Mouse (Mus musculus): ENCODE measurements around the gene Capsl.
A peak's percentile ranks its signal among the peaks of the same experiment; 100 is the strongest.

Capsl gene

DNA sequence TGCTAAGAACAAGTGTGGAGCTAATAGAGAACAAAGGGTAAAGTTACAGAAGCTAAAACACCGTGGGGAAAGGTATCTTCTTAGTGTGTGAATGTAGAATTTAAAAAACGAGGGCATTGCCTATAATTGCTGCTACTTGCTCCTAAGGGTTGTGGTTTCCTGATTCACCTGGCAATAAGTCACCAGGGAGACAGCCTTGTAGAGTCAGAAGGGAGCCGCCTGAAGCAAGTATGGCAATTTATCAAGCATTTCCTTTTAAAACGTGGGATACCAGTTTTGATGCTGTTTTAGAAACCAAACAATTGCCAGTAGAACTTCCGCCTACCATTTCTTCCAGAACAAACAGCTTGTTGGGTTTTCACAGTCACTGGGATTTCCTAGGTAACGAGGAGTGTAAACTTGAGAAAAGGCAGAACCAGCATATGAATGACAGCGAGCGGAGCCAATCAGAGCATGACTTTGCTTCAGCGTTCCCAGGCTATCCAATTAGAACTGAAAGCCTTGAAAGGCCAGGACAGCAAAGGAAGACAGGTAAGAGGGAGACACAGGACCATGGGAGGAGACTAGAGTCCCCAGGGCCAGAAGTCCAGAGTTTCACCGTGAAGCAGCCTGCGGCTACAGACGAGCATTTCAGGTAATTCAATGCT is at the start of gene Capsl:
Capsl (plus strand) TSS at position 495 of the 647 bp plus-strand sequence.
- Histone ChIP-seq H3K4me1 (replicated peaks; ENCODE audit: low read depth, low read length) (peaks cover 10% of the 10 kb centered on the region), H3K9me3 (ENCODE audit: low read length) (no peaks in the 10 kb centered on the region), H3K36me3 (ENCODE audit: insufficient read depth, low read length) (no peaks in the 10 kb centered on the region), H3K4me3 (replicated peaks; ENCODE audit: low read length) (no peak within 1 kb of the TSS; the same call in 1 of the 2 replicates), H3K27me3 (ENCODE audit: insufficient read depth, low read length) (no peaks in the 10 kb centered on the region)
- TF ChIP-seq NANOG (IDR thresholded peaks at IDR 0.05; ENCODE audit: borderline replicate concordance, low read length) (no peak), CTCF (conservative IDR thresholded peaks at IDR 0.05; ENCODE audit: low read length) (no peak), POU5F1 (IDR thresholded peaks at IDR 0.05; ENCODE audit: borderline replicate concordance, low read length) (no peak)

DNA sequence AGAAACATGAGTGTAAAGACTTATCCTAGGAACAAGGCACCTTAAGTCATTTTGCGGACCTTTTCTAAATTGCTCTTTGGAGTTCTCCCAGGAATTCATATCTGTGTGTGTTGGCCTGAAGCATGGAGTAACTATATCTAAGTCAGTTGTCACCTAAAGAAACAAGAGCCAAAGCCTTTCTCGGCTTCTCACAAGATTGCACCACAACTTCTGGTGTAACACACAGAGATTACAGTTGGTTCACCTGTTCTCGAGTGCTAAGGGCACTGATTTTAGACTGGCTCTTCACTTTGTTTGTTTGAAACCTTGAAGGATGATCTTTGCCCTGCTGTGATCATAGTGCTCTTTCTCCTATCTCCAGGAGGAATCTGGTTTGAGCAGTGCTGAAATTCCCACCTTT is 26.4 kb upstream of the Capsl start:
- H3K36me3 ChIP-seq (ENCODE audit: insufficient read depth, low read length), result no peaks in the 10 kb centered on the region
- peaks cover 6% of the 10 kb centered on the region; the same call in 1 of the 2 replicates for H3K4me1 ChIP-seq (replicated peaks; ENCODE audit: low read depth, low read length)
- H3K27me3 ChIP-seq (ENCODE audit: insufficient read depth, low read length), result no peaks in the 10 kb centered on the region
- TF ChIP-seq CTCF (conservative IDR thresholded peaks at IDR 0.05; ENCODE audit: low read length), result no peak
- TF ChIP-seq NANOG (IDR thresholded peaks at IDR 0.05; ENCODE audit: borderline replicate concordance, low read length), result no peak
- TF ChIP-seq POU5F1 (IDR thresholded peaks at IDR 0.05; ENCODE audit: borderline replicate concordance, low read length), result no peak
- no peaks in the 10 kb centered on the region for H3K9me3 ChIP-seq (ENCODE audit: low read length)
- H3K4me3 ChIP-seq (replicated peaks; ENCODE audit: low read length), result no peak overlapping the region

DNA sequence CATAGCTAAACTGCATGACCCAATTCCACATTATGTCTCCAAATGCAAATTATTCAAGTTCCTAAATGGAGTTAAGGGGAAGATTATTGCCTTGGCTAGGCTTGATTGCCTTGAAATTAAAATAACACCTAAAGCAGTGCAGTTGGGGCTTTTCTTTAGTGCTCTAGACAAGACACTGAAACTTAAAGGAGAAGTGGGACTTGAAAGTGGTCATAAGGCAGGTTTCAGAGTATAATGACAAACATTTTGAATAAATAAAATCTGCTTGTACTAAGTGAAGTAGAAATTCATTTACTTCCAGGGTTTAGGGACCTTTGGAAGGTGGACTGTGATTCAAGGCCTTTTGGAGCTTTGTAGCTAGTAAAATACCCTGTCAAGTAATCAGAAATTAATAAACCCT is 14.7 kb upstream of the Capsl start:
- no peaks in the 10 kb centered on the region for H3K4me1 ChIP-seq (replicated peaks; ENCODE audit: low read depth, low read length)
- H3K9me3 ChIP-seq (ENCODE audit: low read length), result no peaks in the 10 kb centered on the region
- TF ChIP-seq NANOG (IDR thresholded peaks at IDR 0.05; ENCODE audit: borderline replicate concordance, low read length), result no peak
- no peaks in the 10 kb centered on the region for H3K36me3 ChIP-seq (ENCODE audit: insufficient read depth, low read length)
- H3K27me3 ChIP-seq (ENCODE audit: insufficient read depth, low read length), result no peaks in the 10 kb centered on the region
- H3K4me3 ChIP-seq (replicated peaks; ENCODE audit: low read length), result no peak overlapping the region

DNA sequence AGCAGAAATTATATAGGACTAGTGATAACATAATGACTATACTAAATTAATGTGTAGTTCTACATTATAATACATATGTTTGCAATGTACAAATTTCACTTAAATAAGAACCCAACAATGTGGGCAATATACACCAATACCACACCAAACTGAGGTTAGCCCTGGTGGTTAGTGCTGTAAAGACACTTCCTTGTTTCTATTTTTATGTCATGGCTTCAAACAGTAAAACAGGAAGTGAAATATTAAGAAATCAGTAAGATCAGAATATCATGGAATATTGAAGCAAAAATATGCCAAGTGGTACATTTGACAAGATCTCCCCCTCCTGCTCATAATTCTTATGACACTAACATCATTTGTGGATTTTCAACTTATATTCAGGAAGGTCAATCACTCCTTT is 8.0 kb upstream of the Capsl start:
- Histone ChIP-seq H3K4me3 (replicated peaks; ENCODE audit: low read length) (no peak overlapping the region), H3K27me3 (ENCODE audit: insufficient read depth, low read length) (no peaks in the 10 kb centered on the region), H3K4me1 (replicated peaks; ENCODE audit: low read depth, low read length) (no peaks in the 10 kb centered on the region), H3K36me3 (ENCODE audit: insufficient read depth, low read length) (no peaks in the 10 kb centered on the region), H3K9me3 (ENCODE audit: low read length) (no peaks in the 10 kb centered on the region)
- TF ChIP-seq NANOG (IDR thresholded peaks at IDR 0.05; ENCODE audit: borderline replicate concordance, low read length) (no peak), CTCF (conservative IDR thresholded peaks at IDR 0.05; ENCODE audit: low read length) (no peak), POU5F1 (IDR thresholded peaks at IDR 0.05; ENCODE audit: borderline replicate concordance, low read length) (no peak)

DNA sequence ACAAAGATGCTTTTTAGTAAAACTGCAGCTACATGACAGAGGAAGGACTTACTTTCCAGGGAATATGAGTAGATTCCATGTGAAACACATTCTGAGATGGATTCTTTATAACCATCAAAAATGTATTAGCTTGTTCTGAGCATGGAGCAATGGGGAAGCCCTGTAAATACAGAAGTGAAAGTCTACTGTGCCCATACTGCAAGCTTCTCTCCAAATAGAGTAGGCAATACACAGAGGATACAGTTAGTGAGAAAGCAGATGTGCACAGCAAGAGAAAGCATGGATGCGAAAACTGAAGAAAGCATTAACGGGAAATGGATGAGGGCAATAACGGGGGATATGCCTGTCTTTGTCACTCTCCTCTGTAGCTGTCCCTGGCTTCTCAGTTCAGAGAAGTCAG is 6.0 kb upstream of the Capsl start:
- Histone ChIP-seq H3K4me3 (replicated peaks; ENCODE audit: low read length) (no peak overlapping the region), H3K9me3 (ENCODE audit: low read length) (no peaks in the 10 kb centered on the region), H3K36me3 (ENCODE audit: insufficient read depth, low read length) (no peaks in the 10 kb centered on the region), H3K27me3 (ENCODE audit: insufficient read depth, low read length) (no peaks in the 10 kb centered on the region), H3K4me1 (replicated peaks; ENCODE audit: low read depth, low read length) (no peaks in the 10 kb centered on the region)
- TF ChIP-seq NANOG (IDR thresholded peaks at IDR 0.05; ENCODE audit: borderline replicate concordance, low read length) (no peak), POU5F1 (IDR thresholded peaks at IDR 0.05; ENCODE audit: borderline replicate concordance, low read length) (no peak), CTCF (conservative IDR thresholded peaks at IDR 0.05; ENCODE audit: low read length) (no peak)

DNA sequence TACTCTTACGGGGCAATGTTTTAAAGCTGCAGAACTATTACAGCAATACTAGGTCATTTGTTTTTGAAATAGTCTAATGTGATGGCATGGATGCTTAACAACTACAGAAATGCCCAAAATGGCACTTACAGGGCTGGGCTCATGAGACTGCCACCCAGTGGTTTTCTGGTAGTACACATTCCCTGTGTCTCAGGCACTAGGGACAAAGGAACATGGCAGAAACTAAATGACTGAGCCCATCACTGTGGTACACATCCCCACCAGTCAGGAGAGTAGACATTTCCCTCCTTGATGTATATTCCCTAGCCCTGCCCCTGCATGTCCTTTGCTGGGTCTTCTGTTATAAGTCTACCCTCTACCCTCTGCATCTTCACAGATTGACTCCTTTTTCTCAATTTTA is 16.2 kb downstream of the Capsl start:
- no peak for TF ChIP-seq NANOG (IDR thresholded peaks at IDR 0.05; ENCODE audit: borderline replicate concordance, low read length)
- no peak for TF ChIP-seq POU5F1 (IDR thresholded peaks at IDR 0.05; ENCODE audit: borderline replicate concordance, low read length)
- peak; percentile 10; the same call in 1 of the 2 replicates for TF ChIP-seq CTCF (conservative IDR thresholded peaks at IDR 0.05; ENCODE audit: low read length)
- no peaks in the 10 kb centered on the region for H3K27me3 ChIP-seq (ENCODE audit: insufficient read depth, low read length)
- H3K4me3 ChIP-seq (replicated peaks; ENCODE audit: low read length), result no peak overlapping the region
- H3K4me1 ChIP-seq (replicated peaks; ENCODE audit: low read depth, low read length), result peaks cover 45% of the 10 kb centered on the region
- H3K36me3 ChIP-seq (ENCODE audit: insufficient read depth, low read length), result peaks cover 16% of the 10 kb centered on the region; the same call in 1 of the 2 replicates
- peaks cover 34% of the 10 kb centered on the region for H3K9me3 ChIP-seq (ENCODE audit: low read length)

DNA sequence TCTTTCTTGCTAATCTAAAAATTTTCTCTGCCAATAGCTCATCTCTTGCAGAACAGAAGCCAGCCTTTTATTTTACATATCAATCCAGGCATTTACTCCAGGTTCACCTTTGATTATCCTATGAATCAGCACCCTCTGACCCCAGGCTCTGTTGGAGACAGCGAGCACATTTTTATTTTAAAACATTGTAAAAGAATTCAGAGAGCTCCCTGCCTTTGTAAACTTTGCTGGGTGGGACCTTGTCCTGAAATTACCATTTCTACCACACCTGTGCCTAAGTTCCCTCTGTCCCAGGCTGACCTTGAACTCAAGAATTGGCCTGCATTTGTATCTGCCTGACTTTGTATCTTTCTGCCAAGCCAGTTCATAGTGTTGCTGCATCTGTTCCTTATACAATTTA is 17.0 kb downstream of the Capsl start:
- Histone ChIP-seq H3K9me3 (ENCODE audit: low read length) (peaks cover 34% of the 10 kb centered on the region), H3K27me3 (ENCODE audit: insufficient read depth, low read length) (no peaks in the 10 kb centered on the region), H3K36me3 (ENCODE audit: insufficient read depth, low read length) (peaks cover 16% of the 10 kb centered on the region; the same call in 1 of the 2 replicates), H3K4me3 (replicated peaks; ENCODE audit: low read length) (no peak overlapping the region), H3K4me1 (replicated peaks; ENCODE audit: low read depth, low read length) (peaks cover 52% of the 10 kb centered on the region)
- no peak for TF ChIP-seq POU5F1 (IDR thresholded peaks at IDR 0.05; ENCODE audit: borderline replicate concordance, low read length)
- peak; percentile 41; the same call in 1 of the 2 replicates for TF ChIP-seq NANOG (IDR thresholded peaks at IDR 0.05; ENCODE audit: borderline replicate concordance, low read length)

DNA sequence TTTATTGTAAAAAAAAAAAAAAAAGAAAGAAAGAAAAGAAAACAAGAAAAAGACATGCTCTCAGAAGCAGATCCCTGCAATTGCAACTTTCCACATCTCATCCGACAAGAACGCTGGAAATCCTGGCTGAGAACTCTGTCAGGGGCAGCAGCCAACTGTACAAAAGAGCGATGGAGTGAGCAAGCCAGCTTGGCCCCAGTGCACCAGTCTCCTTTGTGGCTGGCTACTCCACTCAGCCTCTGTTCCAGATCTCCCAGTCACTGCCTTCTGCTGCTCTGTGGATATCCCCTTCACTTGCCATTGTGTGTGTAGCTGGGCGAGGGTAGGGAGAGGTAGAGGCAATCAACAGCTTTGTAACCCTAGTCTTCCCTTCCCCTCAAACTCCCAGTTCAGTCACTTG is 18.4 kb downstream of the Capsl start:
- Histone ChIP-seq H3K4me3 (replicated peaks; ENCODE audit: low read length) (no peak overlapping the region), H3K9me3 (ENCODE audit: low read length) (peaks cover 34% of the 10 kb centered on the region), H3K4me1 (replicated peaks; ENCODE audit: low read depth, low read length) (peaks cover 64% of the 10 kb centered on the region), H3K27me3 (ENCODE audit: insufficient read depth, low read length) (no peaks in the 10 kb centered on the region), H3K36me3 (ENCODE audit: insufficient read depth, low read length) (peaks cover 16% of the 10 kb centered on the region; the same call in 1 of the 2 replicates)
- TF ChIP-seq POU5F1 (IDR thresholded peaks at IDR 0.05; ENCODE audit: borderline replicate concordance, low read length), result no peak
- no peak for TF ChIP-seq NANOG (IDR thresholded peaks at IDR 0.05; ENCODE audit: borderline replicate concordance, low read length)
- TF ChIP-seq CTCF (conservative IDR thresholded peaks at IDR 0.05; ENCODE audit: low read length), result no peak

DNA sequence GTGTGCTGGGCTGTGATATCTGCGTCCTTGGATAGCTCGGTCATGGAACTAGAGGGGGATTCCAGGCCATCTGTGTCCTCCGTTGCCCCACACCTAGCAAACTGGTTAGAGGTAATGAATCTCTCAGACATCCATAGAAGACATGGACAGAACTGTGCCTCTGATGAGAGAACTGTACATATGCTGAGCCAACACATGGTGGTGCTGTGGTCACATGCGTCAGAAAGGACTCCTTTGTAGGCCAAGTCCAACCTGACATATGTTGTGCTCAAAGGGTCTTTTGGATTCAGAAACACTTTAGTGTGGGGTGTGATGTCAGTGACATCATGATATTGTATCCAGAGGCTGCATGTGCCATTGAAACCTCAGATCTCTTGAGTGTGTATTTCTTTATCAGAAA is 19.4 kb downstream of the Capsl start:
- peaks cover 16% of the 10 kb centered on the region; the same call in 1 of the 2 replicates for H3K36me3 ChIP-seq (ENCODE audit: insufficient read depth, low read length)
- no peaks in the 10 kb centered on the region for H3K27me3 ChIP-seq (ENCODE audit: insufficient read depth, low read length)
- H3K4me1 ChIP-seq (replicated peaks; ENCODE audit: low read depth, low read length), result peaks cover 66% of the 10 kb centered on the region
- TF ChIP-seq CTCF (conservative IDR thresholded peaks at IDR 0.05; ENCODE audit: low read length) (peak; percentile 33), NANOG (IDR thresholded peaks at IDR 0.05; ENCODE audit: borderline replicate concordance, low read length) (no peak)
- peaks cover 34% of the 10 kb centered on the region for H3K9me3 ChIP-seq (ENCODE audit: low read length)
- no peak overlapping the region for H3K4me3 ChIP-seq (replicated peaks; ENCODE audit: low read length)

Data from E14TG2a.4 (cell line).